Mouse (Mus musculus) forebrain, embryonic 12.5 days (tissue): Measurements from ENCODE around the gene Cdc42ep2. TPM values are rescaled to one million over a fixed set of nuclear protein-coding genes. Genes with fewer than 3 reads are reported as not detected.
A peak's percentile ranks its signal among the peaks of the same experiment; 100 is the strongest.

Experiments used
- ATAC-seq: fragments of 200-750 bp; cut with Nextera tagmentation; 2 replicates; pipeline ENCODE4 v1.8.0; 2017; ENCODE audit warnings: moderate TSS enrichment; ENCODE audit not compliant: low FRiP score
- H3K27ac ChIP-seq: fragments of 300-500 bp; sonication (generic); 2 replicates; pipeline ENCODE4 v1.5.1; 2016; ENCODE audit warnings: mild to moderate bottlenecking
- H3K27me3 ChIP-seq: fragments of 300-500 bp; sonication (generic); 2 replicates; pipeline ENCODE4 v1.6.1; 2016; ENCODE audit warnings: mild to moderate bottlenecking
- H3K36me3 ChIP-seq: fragments of 300-500 bp; sonication (generic); replicated peaks from 2 replicates; pipeline ENCODE4 v1.6.1; 2016; ENCODE audit warnings: mild to moderate bottlenecking
- H3K4me1 ChIP-seq: fragments of 300-500 bp; sonication (generic); 2 replicates; pipeline ENCODE4 v1.6.1; 2016
- H3K4me2 ChIP-seq: fragments of 300-500 bp; sonication (generic); 2 replicates; pipeline ENCODE4 v1.6.1; 2016; ENCODE audit warnings: mild to moderate bottlenecking, moderate library complexity
- H3K4me3 ChIP-seq: fragments of 300-500 bp; sonication (generic); replicated peaks from 2 replicates; pipeline ENCODE4 v1.5.1; 2016; ENCODE audit warnings: mild to moderate bottlenecking
- H3K9ac ChIP-seq: fragments of 300-500 bp; sonication (generic); 2 replicates; pipeline ENCODE4 v1.6.1; 2016; ENCODE audit warnings: mild to moderate bottlenecking
- H3K9me3 ChIP-seq: fragments of 300-500 bp; sonication (generic); 2 replicates; pipeline ENCODE4 v1.6.1; 2016
- WGBS: fragments of 180-500 bp; shearing (Covaris S2); methylation state at CpG from one replicate; pipeline ENCODE4 v1.1.7; 2016; 5-methylcytosine and 5-hydroxymethylcytosine counted together
- polyA plus RNA-seq: library from polyadenylated mRNA; unstranded; fragments of >200 nt; fragmentation: Nextera tagmentation; extraction: Ambion mirVana; gene quantifications from 2 replicates; pipeline ENCODE4 v1.2.1, GENCODE M21; 2016

The Cdc42ep2 gene
- polyA plus RNA-seq: 2.2 TPM in 2 replicates

DNA sequence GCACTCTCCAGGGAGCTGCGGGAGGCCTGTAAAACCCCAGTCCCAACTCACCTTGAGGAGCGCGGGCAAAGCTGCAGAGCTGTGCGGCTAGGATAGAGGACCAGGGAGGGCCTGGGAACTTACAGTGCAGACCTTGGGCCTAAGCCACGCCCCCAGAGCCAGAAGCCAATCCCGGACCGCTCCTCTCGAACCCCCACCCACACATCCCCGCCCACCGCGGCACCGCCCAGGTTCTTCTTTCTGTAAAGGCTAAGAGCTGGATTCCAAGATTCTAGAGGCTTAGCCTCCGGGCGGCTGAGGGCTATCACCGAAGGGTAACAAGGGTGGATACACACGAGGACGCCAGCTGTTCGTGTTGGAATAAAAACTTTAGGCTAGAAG is at the start of gene Cdc42ep2:
Gene Cdc42ep2, minus strand, starts transcription at position 104 of the 381 bp plus-strand sequence.
- Histone ChIP-seq H3K36me3 (no peaks in the 10 kb centered on the region), H3K27me3 (peaks cover 16% of the 10 kb centered on the region), H3K4me3 (peak within 1 kb of the TSS; percentile 53), H3K27ac (peak within 1 kb of the TSS; percentile 66), H3K4me1 (peaks cover 19% of the 10 kb centered on the region), H3K9me3 (no peaks in the 10 kb centered on the region), H3K9ac (peak within 1 kb of the TSS; percentile 60), H3K4me2 (peak within 1 kb of the TSS; percentile 98)
- ATAC-seq: peak; percentile 95
- WGBS: under 1% methylated on average over 18 of the region's 18 CpGs

DNA sequence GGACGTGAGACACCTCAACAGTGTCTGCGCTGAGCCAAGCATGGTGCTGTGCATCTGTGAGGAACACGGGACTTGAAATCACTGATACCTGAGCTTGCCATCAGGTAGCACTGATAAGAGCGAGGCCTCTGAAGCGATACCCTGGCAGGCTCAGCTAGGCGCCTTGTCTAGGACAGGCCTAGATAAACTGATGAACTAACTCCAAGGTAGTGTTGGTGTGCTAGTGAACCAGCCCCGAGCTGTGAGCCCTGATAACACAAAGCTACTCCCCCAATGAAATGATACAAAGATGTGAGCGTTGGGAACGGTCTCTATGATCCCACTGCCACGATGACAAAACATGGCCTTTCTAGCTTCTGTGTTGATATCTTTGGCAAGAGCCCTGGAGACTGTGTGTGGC is 43.0 kb upstream of the Cdc42ep2 start:
- Histone ChIP-seq H3K4me2 (no peak overlapping the region), H3K27me3 (no peaks in the 10 kb centered on the region), H3K27ac (no peak overlapping the region), H3K9ac (no peak overlapping the region), H3K4me1 (peaks cover 17% of the 10 kb centered on the region), H3K36me3 (no peaks in the 10 kb centered on the region), H3K4me3 (no peak overlapping the region), H3K9me3 (no peaks in the 10 kb centered on the region)
- 89% methylated on average over 10 of the region's 10 CpGs for WGBS
- ATAC-seq: no peak

DNA sequence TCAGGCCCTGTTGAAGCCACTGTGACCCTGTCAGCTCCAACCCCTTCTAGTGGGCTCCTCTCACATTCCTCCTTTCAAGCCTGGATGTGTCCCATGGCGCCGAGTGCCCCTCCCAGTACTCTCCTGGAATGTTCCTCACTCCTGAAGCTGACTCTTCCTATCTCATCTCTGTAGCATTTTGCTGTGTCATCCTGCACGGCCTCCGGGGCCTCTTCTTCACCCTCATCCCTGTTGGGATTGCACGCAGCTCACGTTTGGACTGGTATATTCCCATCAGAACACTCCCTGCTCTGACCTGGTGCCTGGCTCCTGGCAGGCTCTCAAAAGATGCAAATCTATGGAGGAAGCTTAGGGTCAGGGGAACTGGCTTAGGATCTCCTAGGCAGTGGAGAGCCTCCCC is 42.2 kb upstream of the Cdc42ep2 start:
- H3K36me3 ChIP-seq: 0 out of 2 replicates have a peak, but pooled peaks cover under 1% of the 10 kb centered on the region
- 81% methylated on average over 6 of the region's 6 CpGs for WGBS
- H3K27me3 ChIP-seq: no peaks in the 10 kb centered on the region
- H3K9me3 ChIP-seq: no peaks in the 10 kb centered on the region
- H3K27ac ChIP-seq: no peak overlapping the region
- no peak overlapping the region for H3K9ac ChIP-seq
- ATAC-seq: no peak
- H3K4me2 ChIP-seq: no peak overlapping the region
- H3K4me3 ChIP-seq: no peak overlapping the region
- peaks cover 22% of the 10 kb centered on the region for H3K4me1 ChIP-seq

DNA sequence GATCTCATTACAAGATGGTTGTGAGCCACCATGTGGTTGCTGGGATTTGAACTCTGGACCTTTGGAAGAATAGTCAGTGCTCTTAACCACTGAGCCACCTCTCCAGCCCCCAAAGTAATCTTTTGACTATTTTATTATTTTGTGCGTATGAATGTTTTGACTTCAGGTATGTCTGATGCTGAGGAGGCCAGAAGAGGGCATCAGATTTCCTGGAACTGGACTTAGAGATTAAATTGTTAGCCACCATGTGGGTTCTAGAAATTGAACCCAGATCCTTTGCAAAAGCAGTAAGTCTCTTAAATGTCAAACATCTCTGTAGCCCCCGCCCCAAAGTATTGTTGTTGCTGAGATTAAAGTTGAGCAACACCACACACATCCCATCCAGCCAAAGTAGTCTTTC is 41.3 kb upstream of the Cdc42ep2 start:
- no peak for ATAC-seq
- peaks cover 9% of the 10 kb centered on the region; the same call in 1 of the 2 replicates for H3K36me3 ChIP-seq
- 92% methylated on average over 2 of the region's 2 CpGs for WGBS
- no peak overlapping the region for H3K27ac ChIP-seq
- H3K9me3 ChIP-seq: no peaks in the 10 kb centered on the region
- peaks cover 27% of the 10 kb centered on the region for H3K4me1 ChIP-seq
- no peak overlapping the region for H3K9ac ChIP-seq
- H3K4me2 ChIP-seq: no peak overlapping the region
- no peaks in the 10 kb centered on the region for H3K27me3 ChIP-seq
- H3K4me3 ChIP-seq: no peak overlapping the region

DNA sequence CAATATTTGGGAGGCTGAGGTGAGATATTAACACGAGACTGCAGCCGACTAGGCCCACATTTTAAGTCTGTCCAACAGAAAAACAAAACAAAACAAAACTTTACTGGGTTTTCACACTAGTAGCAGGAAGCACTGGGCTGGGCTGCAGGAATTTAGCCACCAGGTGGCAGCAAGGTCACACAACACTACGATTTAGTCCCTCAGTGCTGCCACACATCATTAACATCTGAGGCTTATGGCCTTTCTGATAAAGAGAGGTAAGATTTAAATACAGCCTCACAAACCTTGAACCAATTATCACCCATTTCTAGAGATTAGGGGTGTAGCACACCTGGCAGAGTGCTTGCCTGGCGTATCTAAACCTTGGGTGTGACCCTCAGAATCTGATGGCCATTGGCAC is 40.7 kb upstream of the Cdc42ep2 start:
- Histone ChIP-seq H3K36me3 (peaks cover 13% of the 10 kb centered on the region), H3K4me1 (peaks cover 27% of the 10 kb centered on the region), H3K4me2 (no peak overlapping the region), H3K4me3 (no peak overlapping the region), H3K9ac (no peak overlapping the region), H3K27ac (no peak overlapping the region), H3K9me3 (no peaks in the 10 kb centered on the region), H3K27me3 (no peaks in the 10 kb centered on the region)
- peak; percentile 67; the same call in 1 of the 2 replicates for ATAC-seq
- 12% methylated on average over 4 of the region's 4 CpGs for WGBS

DNA sequence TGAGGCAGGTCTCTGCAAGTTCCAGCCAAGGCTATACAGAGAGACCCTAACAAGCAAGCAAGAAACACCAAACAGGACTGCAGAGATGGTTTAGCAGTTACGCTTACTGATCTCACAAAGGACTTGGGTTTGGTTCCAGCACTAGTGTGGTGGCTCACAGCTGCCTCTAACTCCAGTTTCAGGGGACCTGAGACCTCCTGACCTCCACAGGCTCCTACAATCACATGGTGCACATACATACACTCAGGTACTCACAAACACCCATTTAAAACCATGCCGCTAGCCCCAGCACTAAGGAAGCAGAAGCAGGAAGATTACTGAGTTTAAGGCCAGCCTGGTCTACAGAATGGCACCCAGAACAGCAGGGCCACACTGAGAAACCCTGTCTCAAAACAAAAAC is 40.2 kb upstream of the Cdc42ep2 start:
- H3K9ac ChIP-seq: 0 out of 2 replicates have a peak overlapping the region, but pooled peaks have one; percentile 79
- no peak for ATAC-seq
- H3K27ac ChIP-seq: no peak overlapping the region
- H3K36me3 ChIP-seq: peaks cover 13% of the 10 kb centered on the region
- WGBS: 81% methylated on average over 2 of the region's 2 CpGs
- peak overlapping the region; percentile 83 for H3K4me2 ChIP-seq
- H3K9me3 ChIP-seq: no peaks in the 10 kb centered on the region
- no peaks in the 10 kb centered on the region for H3K27me3 ChIP-seq
- peak overlapping the region; percentile 62; the same call in 1 of the 2 replicates for H3K4me3 ChIP-seq
- H3K4me1 ChIP-seq: peaks cover 27% of the 10 kb centered on the region

DNA sequence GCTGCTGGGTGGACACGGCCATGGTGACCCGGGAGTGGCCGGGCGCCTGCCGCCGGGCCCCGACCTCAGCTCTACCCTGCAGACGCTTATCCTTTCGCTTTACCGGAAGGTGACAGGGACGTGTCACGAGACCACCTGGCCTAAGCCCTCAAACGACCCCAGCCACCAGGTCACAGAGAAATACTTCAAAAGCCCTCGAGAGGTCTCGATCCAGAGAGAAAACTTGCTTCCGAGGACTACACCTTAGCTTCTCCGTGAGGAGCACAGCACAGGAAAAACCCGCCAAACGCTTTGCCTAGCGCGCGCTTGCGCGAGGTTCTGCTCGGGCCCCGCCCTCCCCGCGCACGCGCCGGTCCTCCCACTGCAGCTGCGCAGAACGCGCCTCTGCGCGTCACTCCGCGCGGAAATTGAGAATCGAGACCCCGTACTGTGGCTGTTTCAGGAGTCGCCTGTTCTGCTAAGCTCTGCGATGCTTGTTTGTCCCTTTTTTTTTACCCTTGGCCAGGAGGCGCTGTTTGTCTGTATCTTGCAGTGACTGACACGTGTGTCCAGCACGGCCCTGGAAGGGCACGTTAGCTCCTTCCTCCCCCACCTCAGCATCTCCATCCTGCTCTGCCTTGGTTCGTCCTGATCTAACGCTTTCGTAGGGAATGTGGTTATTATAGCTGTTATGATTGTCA is 39.4 kb upstream of the Cdc42ep2 start, which contains the start of gene Pola2:
Gene Pola2, minus strand, starts transcription at position 320 of the 680 bp plus-strand sequence.
- Histone ChIP-seq H3K9ac (peak within 1 kb of the TSS; percentile 79), H3K27ac (peak within 1 kb of the TSS; percentile 63), H3K4me2 (peak within 1 kb of the TSS; percentile 83), H3K4me1 (peaks cover 27% of the 10 kb centered on the region), H3K27me3 (no peaks in the 10 kb centered on the region), H3K4me3 (peak within 1 kb of the TSS; percentile 62), H3K36me3 (peaks cover 20% of the 10 kb centered on the region), H3K9me3 (no peaks in the 10 kb centered on the region)
- ATAC-seq: peak; percentile 92
- under 1% methylated on average over 50 of the region's 50 CpGs for WGBS

DNA sequence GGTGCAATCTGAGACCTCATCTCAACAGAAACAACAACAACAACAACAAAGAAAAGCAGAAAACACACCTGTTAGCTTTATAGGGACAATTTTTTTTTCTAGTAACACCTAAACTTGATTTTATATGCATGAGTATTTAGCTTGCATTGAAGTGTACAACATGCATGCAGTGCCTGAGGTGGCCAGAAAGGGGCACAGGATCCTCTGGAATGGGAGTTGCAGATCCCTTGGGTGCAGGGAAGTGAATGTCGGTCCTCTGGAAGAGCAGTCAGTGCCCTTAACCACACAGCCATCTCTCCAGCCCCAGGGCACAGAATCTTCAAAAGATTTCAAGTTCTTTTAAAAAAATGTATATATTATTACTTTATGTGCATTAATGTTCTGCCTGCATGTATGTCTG is 38.0 kb upstream of the Cdc42ep2 start:
- H3K4me3 ChIP-seq: peak overlapping the region; percentile 62
- WGBS: 38% methylated on average over 1 of the region's 1 CpGs
- H3K9ac ChIP-seq: peak overlapping the region; percentile 79
- peaks cover 27% of the 10 kb centered on the region for H3K4me1 ChIP-seq
- no peak overlapping the region for H3K27ac ChIP-seq
- no peaks in the 10 kb centered on the region for H3K9me3 ChIP-seq
- no peak for ATAC-seq
- H3K4me2 ChIP-seq: peak overlapping the region; percentile 83
- peaks cover 33% of the 10 kb centered on the region for H3K36me3 ChIP-seq
- no peaks in the 10 kb centered on the region for H3K27me3 ChIP-seq

DNA sequence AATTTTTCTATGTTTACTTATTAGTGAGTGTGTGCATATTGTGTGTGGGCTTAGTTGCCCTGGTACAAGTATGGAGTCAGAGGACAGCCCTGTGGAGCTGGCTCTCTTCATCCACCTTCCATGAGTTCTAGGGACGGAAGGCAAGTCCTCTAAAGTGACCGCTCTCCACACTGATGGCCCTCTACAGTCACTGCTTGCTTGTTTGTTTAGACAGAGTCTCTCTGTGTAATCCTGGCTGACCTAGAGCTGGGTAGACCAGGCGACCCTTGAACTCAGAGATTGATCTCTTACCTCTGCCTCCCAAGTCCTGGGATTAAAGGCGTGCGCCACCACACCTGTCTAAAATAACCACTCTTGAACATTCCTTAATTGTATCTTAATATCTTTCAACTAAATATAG is 32.8 kb upstream of the Cdc42ep2 start:
- ATAC-seq: no peak
- Histone ChIP-seq H3K9ac (no peak overlapping the region), H3K27ac (no peak overlapping the region), H3K36me3 (peaks cover 80% of the 10 kb centered on the region), H3K4me1 (peaks cover 7% of the 10 kb centered on the region), H3K4me2 (no peak overlapping the region), H3K27me3 (no peaks in the 10 kb centered on the region), H3K4me3 (no peak overlapping the region), H3K9me3 (no peaks in the 10 kb centered on the region)
- WGBS: 91% methylated on average over 5 of the region's 5 CpGs

DNA sequence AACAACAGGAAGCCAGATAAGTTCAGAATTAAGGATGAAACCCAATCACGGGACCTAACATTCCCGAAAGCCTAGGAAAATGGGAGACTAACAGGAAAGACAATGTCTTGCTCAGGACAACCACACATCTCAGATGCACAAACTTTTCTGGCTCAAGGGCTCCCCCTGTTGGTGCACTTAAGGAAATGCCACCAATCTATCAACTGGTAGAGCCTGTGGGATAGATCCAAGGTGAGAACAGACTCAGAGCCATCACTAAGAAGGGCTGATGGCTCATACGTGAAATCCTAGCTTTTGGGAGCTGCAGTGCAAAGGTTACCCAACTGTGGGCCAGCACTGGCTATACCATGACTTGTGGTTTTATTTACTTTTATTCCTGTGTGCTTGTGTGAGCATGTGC is 32.1 kb upstream of the Cdc42ep2 start:
- H3K4me3 ChIP-seq: no peak overlapping the region
- no peak overlapping the region for H3K27ac ChIP-seq
- peaks cover 4% of the 10 kb centered on the region; the same call in 1 of the 2 replicates for H3K4me1 ChIP-seq
- no peak overlapping the region for H3K9ac ChIP-seq
- H3K36me3 ChIP-seq: peaks cover 85% of the 10 kb centered on the region
- WGBS: 30% methylated on average over 3 of the region's 3 CpGs
- no peaks in the 10 kb centered on the region for H3K9me3 ChIP-seq
- no peak; the same call in 1 of the 2 replicates for ATAC-seq
- H3K4me2 ChIP-seq: no peak overlapping the region
- H3K27me3 ChIP-seq: no peaks in the 10 kb centered on the region

DNA sequence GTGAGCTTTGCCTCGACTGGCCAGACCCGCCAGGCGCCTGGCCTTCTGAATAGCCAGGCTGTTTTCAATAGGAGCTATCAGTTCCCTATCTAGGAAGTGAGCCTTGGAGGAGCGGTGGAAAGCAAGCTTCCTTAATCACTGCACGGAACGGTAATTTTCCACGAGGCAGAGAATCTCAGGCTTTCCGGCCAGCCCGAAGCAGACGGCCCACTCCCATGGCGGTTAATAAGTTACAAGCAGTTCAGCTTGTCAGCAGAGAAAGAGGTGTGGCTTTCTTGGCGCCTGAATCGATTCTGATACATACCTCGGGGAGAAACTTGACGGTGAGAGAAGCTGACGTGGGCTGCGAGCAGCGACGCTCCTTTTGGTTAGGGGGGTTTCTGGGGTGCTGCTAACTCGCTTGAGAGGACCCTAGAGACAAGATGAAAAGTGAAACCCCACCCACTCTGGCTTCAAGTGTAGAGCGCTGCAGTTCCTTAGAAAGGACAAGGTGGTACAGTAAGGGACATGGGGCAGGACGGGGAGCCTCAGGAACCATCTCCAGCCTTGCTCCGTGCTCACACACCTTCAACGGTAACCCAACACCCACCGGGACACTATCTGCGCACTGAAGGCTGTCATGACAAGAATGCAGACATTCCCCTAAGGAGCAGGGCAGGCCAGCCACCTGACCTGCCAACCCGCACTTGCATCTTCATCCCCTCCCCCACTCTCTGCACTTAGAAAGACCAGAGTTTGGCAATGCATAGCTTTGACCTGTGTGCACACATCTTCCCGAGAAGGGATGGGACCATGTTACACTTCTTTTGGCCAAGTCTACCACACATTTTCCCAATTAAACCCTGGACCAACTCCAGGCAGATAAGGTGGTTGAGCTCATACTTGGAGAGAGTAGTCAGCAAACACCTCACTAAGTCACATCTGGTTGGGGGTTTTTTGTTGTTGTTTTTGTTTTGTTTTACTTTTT is 31.4 kb upstream of the Cdc42ep2 start:
- no peaks in the 10 kb centered on the region for H3K27me3 ChIP-seq
- no peak for ATAC-seq
- H3K36me3 ChIP-seq: peaks cover 85% of the 10 kb centered on the region
- 90% methylated on average over 28 of the region's 28 CpGs for WGBS
- H3K27ac ChIP-seq: no peak overlapping the region
- H3K4me1 ChIP-seq: no peaks in the 10 kb centered on the region
- no peak overlapping the region for H3K9ac ChIP-seq
- H3K4me2 ChIP-seq: no peak overlapping the region
- H3K9me3 ChIP-seq: no peaks in the 10 kb centered on the region
- no peak overlapping the region for H3K4me3 ChIP-seq

DNA sequence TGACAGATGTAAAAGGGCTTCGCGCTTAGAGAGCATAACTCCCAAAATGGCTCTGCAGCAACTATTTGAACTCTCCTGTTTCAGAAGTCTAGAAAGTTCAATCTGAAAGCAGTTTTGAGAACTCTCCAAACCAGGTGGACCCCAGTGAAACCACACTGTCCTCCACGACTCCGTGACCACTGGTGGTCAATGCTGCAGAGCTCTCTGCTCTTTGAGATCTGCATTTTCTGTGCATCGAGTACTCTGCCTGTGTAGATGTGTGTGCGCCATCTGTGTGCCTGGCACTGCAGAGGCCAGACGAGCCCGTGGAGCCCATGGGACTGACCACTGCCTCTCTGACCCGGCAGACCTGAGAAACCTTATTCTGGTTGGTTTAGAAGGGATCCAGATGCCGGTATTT is 30.3 kb upstream of the Cdc42ep2 start:
- ATAC-seq: no peak
- H3K4me2 ChIP-seq: no peak overlapping the region
- H3K27me3 ChIP-seq: no peaks in the 10 kb centered on the region
- H3K36me3 ChIP-seq: peaks cover 90% of the 10 kb centered on the region
- no peak overlapping the region for H3K4me3 ChIP-seq
- H3K9ac ChIP-seq: 0 out of 2 replicates have a peak overlapping the region, but pooled peaks have one; percentile 12
- 97% methylated on average over 10 of the region's 10 CpGs for WGBS
- no peak overlapping the region for H3K27ac ChIP-seq
- H3K4me1 ChIP-seq: no peaks in the 10 kb centered on the region
- no peaks in the 10 kb centered on the region for H3K9me3 ChIP-seq
